Mouse (Mus musculus): Measurements from ENCODE around the gene Mug1. TPM values are rescaled to one million over a fixed set of nuclear protein-coding genes. Genes with fewer than 3 reads are reported as not detected.

The Mug1 gene
- polyA plus RNA-seq (2017; shearing (Covaris generic)), result 0.10 TPM

DNA sequence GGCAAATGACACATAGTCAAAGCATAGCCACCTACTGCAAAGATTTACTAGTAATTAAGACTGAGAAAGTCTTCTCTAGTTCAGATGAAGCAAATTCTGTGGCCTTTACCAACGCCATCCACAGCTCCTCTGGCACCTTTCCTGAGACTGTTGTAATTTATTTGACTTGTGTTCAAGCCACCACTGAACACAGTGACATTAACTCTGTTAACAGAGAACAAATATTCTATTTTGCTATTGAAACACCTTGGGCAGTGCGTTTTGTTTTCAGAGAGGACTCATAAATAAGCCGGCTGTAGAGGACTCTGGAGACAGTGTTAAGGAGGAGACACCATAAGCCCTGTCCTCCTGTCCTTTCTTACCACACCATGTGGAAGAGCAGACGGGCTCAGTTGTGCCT, at the start of gene Mug1:
TSS of gene Mug1 (plus strand) at position 271 of the 400 bp plus-strand sequence.

Other genes with a start within 250 kb of the Mug1 start
- gene A2m, start 203.2 kb upstream of the Mug1 start, polyA plus RNA-seq (2017; shearing (Covaris generic)), result not detected
- gene Gm7298, start 105.6 kb upstream of the Mug1 start, polyA plus RNA-seq (2017; shearing (Covaris generic)), result not detected
- not detected for gene Mug2, start 168.2 kb downstream of the Mug1 start, polyA plus RNA-seq (2017; shearing (Covaris generic))